Mouse (Mus musculus) pancreas, adult 10 weeks (tissue): Measurements from ENCODE around the gene Klf15. TPM values are rescaled to one million over a fixed set of nuclear protein-coding genes. Genes with fewer than 3 reads are reported as not detected.

Source experiments
- polyA plus RNA-seq: library from polyadenylated mRNA; stranded (reverse); fragments of 350-450 nt; fragmentation: Illumina TruSeq; extraction: RNeasy Lipid Tissue Mini Kit (QIAGEN cat#74804); gene quantifications from one replicate; pipeline ENCODE4 v1.2.3, GENCODE M21; 2015; ENCODE audit warnings: low read depth, low replicate concordance; ENCODE audit not compliant: insufficient read depth

Klf15 gene
- polyA plus RNA-seq, result 29.6 TPM

DNA sequence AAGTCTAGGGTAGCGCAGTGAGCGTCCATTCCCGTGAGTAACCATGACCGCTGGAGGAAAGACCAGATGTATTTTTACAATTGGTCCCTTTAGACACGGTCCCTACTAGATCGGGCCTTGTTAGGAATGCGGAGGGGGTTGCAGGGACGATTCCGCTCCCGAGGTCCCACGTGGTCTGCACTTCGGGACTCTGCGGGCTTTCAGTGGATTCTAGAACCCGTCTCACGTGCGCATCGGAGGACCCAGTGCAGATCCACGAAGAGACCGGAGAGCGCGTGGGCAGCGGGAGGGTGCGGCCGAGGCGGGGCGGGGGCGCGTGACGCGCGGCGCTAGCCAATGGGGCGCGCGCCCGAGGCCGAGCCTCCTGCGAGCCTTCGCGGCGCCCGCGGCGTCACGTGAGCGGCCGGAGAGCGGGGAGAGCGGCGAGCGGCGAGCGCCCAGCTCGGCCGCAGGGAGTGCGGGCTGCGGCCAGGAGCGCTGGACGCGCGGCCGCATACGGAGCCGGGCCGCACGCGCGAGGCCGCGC lies at the start of gene Klf15:
Klf15 (plus strand) TSS at position 396 of the 526 bp plus-strand sequence.

DNA sequence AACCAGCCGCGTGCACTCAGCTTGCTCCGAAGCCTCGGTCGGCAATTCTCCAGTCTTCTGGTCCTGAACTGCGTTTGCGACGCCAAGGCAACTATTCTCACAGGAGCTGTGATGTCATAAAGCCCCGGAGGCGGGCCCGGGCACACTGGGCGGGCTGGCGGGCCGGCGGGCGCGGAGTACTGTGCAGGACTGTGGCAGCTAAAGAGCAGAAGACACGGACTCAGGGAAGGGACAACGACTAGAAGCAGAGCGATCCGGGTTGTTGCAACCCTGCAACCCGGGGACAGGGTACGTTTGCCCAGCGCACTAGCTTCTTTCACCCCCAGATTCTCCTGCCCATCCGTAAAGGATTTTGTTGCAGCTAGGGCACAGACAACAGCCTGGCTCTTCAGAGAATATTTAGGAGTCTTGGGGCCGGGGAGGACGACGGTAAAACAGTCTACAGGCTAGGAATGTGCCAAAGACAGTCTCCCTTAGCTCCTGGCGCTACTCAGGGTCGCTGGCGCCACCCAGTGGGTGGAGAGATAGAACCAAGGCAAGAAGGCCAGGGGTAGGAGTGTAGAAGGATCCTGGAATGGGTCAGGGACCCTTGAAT lies 33.9 kb upstream of the Klf15 start, which contains the start of gene Cfap100:
Cfap100 (minus strand) TSS at position 418 of the 595 bp plus-strand sequence.

DNA sequence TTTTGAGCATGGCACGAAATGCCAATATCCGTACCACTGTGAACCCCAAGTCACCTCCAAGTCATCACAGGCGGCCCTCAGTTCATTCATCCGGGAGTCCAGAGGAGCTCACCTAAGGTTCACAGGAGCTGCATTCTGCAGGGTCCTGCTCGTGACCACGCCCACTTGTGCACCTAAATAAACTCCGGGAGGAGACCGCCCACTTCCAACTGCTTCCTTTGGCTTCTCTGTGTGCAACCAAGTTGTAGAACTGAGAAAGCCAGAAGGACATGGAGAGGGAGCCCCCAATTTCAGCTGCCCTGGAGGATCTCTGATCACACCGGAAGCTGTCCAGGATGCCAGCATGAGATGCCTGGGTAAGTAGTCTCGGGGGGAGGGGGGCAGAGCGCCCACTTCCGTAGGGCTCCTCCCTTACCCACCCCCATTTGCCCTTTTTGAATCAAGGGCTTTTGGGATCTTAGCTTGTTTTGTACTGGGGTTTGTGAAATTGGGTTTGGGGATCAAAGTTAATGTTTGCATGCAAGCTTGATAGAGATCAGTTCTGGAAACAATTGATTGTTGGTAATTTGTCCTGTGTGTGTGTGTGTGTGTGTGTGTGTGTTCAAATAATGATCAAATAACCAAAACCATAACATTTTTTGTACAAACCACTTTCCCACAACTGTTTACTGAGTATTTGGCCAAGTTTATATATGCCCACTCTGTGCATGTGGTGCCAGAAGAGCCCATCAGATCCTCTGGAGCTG lies 24.0 kb downstream of the Klf15 start, which contains the start of gene Aldh1l1:
Aldh1l1 (plus strand) TSS at position 252 of the 746 bp plus-strand sequence.

Other genes with a start within 250 kb of the Klf15 start
- gene Vmn1r53, start 238.1 kb upstream of the Klf15 start, polyA plus RNA-seq, result not detected
- not detected for gene Vmn1r54, start 216.3 kb upstream of the Klf15 start, polyA plus RNA-seq
- gene BC048671, start 161.4 kb upstream of the Klf15 start, polyA plus RNA-seq, result not detected
- not detected for gene Chst13, start 137.4 kb upstream of the Klf15 start, polyA plus RNA-seq
- not detected for gene Uroc1, start 129.3 kb upstream of the Klf15 start, polyA plus RNA-seq
- 4.5 TPM for gene Zxdc, start 93.1 kb upstream of the Klf15 start, polyA plus RNA-seq
- 0.72 TPM for gene Cfap100, start 33.8 kb upstream of the Klf15 start, polyA plus RNA-seq
- gene Aldh1l1, start 23.9 kb downstream of the Klf15 start, polyA plus RNA-seq, result 11.9 TPM
- gene Slc41a3, start 142.1 kb downstream of the Klf15 start, polyA plus RNA-seq, result 0.92 TPM